Mouse (Mus musculus): Measurements from ENCODE around the gene Zfp141. TPM values are rescaled to one million over a fixed set of nuclear protein-coding genes. Genes with fewer than 3 reads are reported as not detected.

Zfp141 gene
- polyA plus RNA-seq (2012; fragmentation: generic; extraction: Trizol): 1 to 10 TPM in 1 of 2 experiments, under 1 TPM in 1; 0.07 to 1.0 TPM

GRCm38 (mm10) chr7:42505588-42505987 is at the start of gene Zfp141:
Zfp141 (minus strand) TSS chr7:42505740.

GRCm38 (mm10) chr7:42447850-42448249 is 57.7 kb downstream of the Zfp141 start, which contains the start of gene 4933421I07Rik:
4933421I07Rik (minus strand) TSS chr7:42448120.

Other genes starting within 250 kb of the Zfp141 start
- not detected for gene Vmn2r61, start 245.7 kb downstream of the Zfp141 start, polyA plus RNA-seq (2012; fragmentation: generic; extraction: Trizol)
- not detected for gene 4933421I07Rik, start 57.6 kb downstream of the Zfp141 start, polyA plus RNA-seq (2012; fragmentation: generic; extraction: Trizol)
- gene Gm21028, start 72.8 kb upstream of the Zfp141 start, polyA plus RNA-seq (2012; fragmentation: generic; extraction: Trizol): not detected
- under 1 TPM in 1 of 2 experiments, not detected in 1; 0.13 TPM for gene Zfp977, start 86.8 kb upstream of the Zfp141 start, polyA plus RNA-seq (2012; fragmentation: generic; extraction: Trizol)
- gene Zfp976, start 136.8 kb upstream of the Zfp141 start, polyA plus RNA-seq (2012; fragmentation: generic; extraction: Trizol): under 1 TPM; 0.01 to 0.15 TPM
- gene Zfp975, start 187.0 kb upstream of the Zfp141 start, polyA plus RNA-seq (2012; fragmentation: generic; extraction: Trizol): under 1 TPM; 0.02 to 0.51 TPM
- not detected for gene Gm17067, start 221.3 kb upstream of the Zfp141 start, polyA plus RNA-seq (2012; fragmentation: generic; extraction: Trizol)